Mouse (Mus musculus) cerebellum, postnatal 10 days (tissue): Measurements from ENCODE around the gene Ubap2.

Experiments
- DNase-seq, 2 experiments: peaks; one replicate each; pipeline ENCODE4 v3.0.0; 2021; ENCODE audit warnings: mixed read lengths in 2 of 2

Ubap2 gene

DNA sequence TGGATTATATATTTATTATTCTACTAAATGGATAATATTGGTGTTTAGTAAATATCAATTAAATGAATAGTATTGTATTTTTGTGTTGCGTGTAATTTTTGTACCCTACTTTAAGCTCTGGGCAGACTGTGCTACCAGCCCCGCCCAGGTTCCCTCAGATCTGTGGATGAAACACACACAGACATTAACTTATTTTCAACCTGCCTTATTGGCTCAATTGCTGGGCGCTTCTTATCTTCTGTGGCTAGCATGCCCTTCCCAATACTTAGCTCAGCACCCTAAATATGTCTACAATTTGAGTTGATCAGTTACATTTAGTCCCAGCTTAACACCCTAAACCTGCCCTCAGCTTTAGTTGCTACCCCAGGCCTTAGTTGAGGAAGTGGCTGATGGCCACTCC is 113.7 kb downstream of the Ubap2 start:
- no peak for DNase-seq

DNA sequence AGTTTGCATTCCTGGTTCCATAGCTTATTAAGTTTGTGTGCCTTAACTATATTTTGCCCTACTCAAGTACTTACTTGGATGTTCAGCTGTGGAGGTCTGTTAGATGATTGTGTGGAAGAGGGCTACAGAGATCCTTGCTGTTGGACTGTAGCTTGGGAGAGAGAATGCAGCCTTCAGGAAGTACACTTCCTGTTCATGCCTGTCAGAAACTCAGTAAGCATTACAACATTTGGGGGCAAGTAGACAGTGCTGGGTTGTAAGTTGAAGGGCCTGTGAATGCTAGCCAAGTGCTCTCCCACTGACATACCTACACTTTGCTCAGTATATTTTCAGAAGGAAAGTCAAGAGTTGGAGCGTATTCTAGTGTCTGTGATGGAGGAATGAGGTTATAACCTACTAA is 116.7 kb downstream of the Ubap2 start:
- DNase-seq = no peak

DNA sequence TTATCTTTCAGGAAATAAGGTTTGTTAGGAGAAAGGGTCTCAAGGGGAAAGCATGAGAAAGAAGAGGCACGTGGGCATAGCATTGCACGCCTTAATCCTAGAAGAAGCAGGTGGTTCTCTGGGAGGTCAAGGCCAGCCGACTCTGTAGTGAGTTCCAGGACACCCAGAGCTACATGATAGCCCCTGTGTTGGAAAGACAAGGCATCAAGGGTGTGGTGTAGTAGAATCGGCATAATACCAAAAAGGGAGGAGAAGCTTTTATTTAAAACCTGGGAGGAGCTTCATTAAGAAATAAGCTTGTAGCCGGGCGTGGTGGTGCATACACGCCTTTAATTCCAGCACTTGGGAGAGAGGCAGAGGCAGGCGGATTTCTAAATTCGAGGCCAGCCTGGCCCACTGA is 118.0 kb downstream of the Ubap2 start:
- no peak for DNase-seq

DNA sequence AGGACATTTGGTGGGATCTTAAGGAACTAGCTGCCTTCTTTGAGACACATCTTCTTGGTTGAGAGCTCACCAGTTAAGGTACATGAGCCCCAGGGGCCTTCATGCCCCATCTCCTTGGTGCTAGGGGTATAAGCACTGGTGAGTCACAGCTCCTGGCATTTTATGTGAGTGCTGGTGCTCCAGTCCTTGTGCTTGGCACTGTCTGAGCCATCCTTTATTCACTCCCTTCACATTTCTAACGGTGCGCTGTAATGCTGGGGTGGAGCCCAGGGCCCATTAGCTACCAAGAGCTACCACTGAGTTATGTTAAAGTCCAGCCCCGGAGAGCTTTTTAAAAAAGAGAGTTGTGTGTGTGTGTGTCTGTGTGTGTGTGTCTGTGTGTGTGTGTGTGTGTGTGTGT is 121.8 kb downstream of the Ubap2 start:
- DNase-seq = no peak

DNA sequence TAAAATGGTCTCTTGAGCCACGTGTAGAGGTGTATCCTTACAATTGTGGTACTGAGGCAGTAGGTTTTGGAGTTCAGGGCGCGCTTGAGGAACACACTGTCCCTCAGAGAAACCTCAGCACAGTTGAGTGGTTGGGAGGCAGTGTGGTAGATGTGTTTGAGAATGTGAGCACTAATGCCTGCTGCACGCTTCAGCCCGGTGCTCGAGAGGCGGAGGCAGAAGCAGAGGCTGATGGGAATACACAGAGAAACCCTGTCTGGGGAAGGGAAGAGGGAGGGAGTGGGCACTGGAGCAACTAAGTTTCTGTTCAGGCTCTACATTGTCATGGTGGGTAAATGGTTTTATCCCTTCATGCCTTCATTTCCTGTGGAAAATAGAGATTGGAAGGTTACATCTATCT is 123.8 kb downstream of the Ubap2 start:
- DNase-seq = no peak

DNA sequence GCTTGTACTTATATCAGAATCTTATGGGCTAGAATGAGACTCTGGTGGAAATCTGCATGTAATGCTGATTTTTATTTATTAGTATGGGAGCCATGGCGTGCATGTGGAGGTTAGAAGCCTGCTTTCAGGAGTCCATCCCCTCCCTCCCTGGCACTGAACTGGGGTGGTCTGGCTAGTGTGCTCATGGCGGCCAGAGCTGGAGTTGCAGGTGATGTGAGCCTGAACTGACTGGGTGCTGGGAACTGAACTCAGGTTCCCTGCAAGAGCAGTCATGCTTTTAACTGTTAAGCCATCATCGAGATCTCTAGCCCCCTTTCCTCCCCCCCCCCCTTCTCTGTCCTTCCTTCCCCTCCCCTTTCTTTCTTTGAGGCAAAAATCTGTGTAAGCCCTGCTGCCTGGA is 125.1 kb downstream of the Ubap2 start:
- DNase-seq = no peak
